Mouse (Mus musculus) common myeloid progenitor, adult 5-6 weeks (primary cell): ENCODE measurements around the gene Tcea3. TPM values are rescaled to one million over a fixed set of nuclear protein-coding genes. Genes with fewer than 3 reads are reported as not detected.

ENCODE experiments used
- ATAC-seq: replicated peaks from 2 replicates; pipeline ENCODE4 v1.8.0; 2016; ENCODE audit warnings: low read depth, mild to moderate bottlenecking, moderate TSS enrichment, inconsistent platforms; ENCODE audit not compliant: poor library complexity, severe bottlenecking
- total RNA-seq: library from RNA; stranded (forward); fragments of 200-1000, 187-1606 nt; gene quantifications from 2 replicates; pipeline ENCODE4 v1.2.3, GENCODE M21; 2017

The Tcea3 gene
- total RNA-seq, 1 experiment from 2014 or later: not detected

GRCm38 (mm10) chr4:136311042-136311999 is 63.8 kb downstream of the Tcea3 start:
- ATAC-seq: no peak; the same call in 1 of the 2 replicates

DNA sequence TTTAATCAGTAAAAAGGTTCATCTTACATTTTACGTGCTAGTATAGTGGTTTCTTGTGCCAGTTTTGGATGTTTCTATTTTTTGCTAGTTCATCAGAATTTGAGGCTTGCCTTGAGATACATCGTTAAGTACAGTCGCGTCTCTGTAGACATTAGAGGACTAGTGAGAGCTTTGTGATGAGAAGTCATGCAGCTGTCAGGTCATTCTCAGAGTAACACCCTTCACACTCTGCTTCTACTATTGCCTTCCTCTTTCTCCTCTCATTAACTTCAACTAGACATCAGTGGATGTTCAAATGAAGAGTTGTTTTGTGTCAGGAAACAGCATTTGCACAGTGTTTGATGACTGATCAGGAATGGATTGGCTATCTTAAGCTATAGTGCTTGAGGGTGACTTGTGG is 65.1 kb downstream of the Tcea3 start:
- no peak for ATAC-seq

DNA sequence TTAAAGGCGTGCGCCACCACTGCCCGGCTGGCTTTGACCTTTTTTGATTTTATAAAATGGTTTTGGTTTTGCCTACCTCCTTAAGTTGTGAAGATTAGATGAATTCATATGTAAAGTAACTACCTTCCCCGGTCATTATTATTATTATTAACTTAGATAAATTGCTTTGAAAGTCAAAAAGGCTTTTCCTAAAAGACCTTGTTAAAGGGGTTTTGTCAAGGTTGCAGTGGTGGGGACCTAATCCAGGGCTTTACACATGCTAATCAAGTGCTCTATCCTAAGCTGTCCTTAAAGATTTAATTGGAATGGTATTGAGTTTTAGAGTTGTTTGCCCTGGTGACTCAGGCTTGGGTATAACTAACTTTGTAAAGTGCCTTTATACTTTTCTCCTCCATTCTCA is 70.1 kb downstream of the Tcea3 start:
- ATAC-seq: no peak

DNA sequence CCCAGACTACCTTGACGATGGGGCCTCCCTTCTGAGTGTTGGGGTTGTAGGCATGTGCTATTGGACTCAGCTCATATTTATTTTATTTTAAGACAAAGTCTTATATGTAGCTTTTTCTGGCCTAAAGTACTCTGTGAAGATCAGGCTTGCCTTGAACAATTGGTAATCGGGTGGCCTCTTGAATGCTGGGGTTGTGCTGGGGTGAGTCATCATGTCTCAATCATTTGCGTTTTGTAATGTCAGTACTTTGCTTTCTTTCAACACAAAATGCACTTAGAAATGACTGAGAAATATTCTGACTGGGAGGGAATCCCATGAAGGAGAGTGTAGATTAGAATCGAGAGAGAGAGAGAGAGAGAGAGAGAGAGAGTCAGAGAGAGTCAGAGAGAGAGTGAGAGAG is 72.5 kb downstream of the Tcea3 start:
- ATAC-seq: no peak

DNA sequence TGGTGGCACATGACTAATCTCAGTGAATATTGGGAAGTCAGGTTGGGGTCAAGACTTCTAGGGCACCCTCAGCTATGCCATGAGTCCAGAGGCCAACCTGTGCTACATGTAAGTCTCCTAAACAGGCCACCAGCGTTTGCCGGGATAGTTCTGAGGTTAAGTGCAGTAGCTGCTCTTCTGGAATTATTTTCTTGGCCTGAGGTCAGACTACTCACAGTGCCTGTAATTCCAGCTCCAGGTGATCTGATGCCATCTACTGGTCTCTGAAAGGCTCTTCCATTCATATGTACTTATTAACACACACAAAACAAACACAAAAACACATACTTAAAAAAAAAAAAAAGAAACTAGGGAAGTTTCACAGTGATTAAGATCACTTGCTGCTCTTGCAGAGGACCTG is 76.7 kb downstream of the Tcea3 start:
- no peak for ATAC-seq

Other genes with a start within 250 kb of the Tcea3 start
- gene Eloa, start 226.0 kb upstream of the Tcea3 start, total RNA-seq: 48.3 and 52.5 TPM in 2 replicates
- 1,101 and 1,166 TPM in 2 replicates for gene Rpl11, start 194.3 kb upstream of the Tcea3 start, total RNA-seq
- gene Id3, start 104.2 kb upstream of the Tcea3 start, total RNA-seq: 2.2 TPM in 1 of 2 replicates, not detected in the other
- 4.3 and 6.8 TPM in 2 replicates for gene E2f2, start 75.3 kb upstream of the Tcea3 start, total RNA-seq
- gene Asap3, start 41.4 kb upstream of the Tcea3 start, total RNA-seq: not detected in 2 replicates
- 9.5 and 11.2 TPM in 2 replicates for gene Zfp46, start 37.0 kb downstream of the Tcea3 start, total RNA-seq
- gene Hnrnpr, start 63.2 kb downstream of the Tcea3 start, total RNA-seq: 225 and 262 TPM in 2 replicates
- not detected in 2 replicates for gene Htr1d, start 175.8 kb downstream of the Tcea3 start, total RNA-seq
- gene 6030445D17Rik, start 214.5 kb downstream of the Tcea3 start, total RNA-seq: not detected in 2 replicates
- 6.5 and 11.1 TPM in 2 replicates for gene Luzp1, start 222.0 kb downstream of the Tcea3 start, total RNA-seq